Mouse (Mus musculus) cerebellum, postnatal 10 days (tissue): ENCODE measurements at regions not wholly inside any gene's neighbourhood (a gene's known extent, or its start where the extent isn't known, plus 50 kb on each side); places are given as distances from the start of the nearest gene placed in this dataset.

Experiments used
- DNase-seq, 2 experiments: peaks; one replicate each; pipeline ENCODE4 v3.0.0; 2021; ENCODE audit warnings: mixed read lengths in 2 of 2

DNA sequence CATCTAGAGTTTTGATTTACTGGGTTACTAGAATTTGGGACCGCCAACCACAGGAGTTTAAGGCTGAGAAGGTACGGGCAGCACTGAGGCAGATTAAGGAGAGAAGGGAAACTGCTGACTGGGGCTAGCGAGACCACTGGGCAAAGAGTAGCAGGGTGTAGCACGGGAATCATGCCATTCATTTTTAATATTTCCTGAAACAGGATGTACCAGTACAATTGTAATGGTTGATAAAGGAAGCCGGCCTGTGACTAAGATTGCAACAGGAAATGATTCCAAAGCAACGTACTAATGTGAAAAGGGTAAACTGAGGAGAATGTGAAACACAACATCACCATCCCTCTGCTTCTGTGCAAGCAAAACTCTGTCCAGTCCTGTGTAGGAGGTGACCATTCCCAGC, 118.3 kb upstream of the Ift57 start:
- DNase-seq = no peak

DNA sequence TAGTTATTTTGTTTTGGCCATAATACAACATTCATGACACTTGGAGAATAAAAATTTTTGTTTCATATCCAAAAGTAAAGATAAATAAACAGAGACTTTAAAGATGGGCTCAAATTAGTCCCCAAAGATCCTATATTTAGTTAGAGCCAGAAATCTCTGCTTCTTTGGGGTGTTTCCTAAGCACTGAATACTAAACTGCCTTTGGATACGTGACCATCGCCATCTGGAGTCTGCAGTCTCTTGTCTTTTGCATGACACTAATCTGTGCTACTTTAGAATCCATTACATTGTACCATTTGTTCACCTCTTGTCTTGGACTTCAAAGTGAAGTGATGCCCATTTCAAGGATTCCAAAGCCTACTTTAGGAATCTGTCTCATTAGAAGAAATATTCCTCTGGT, 92.5 kb upstream of the Ift57 start:
- DNase-seq = no peak

DNA sequence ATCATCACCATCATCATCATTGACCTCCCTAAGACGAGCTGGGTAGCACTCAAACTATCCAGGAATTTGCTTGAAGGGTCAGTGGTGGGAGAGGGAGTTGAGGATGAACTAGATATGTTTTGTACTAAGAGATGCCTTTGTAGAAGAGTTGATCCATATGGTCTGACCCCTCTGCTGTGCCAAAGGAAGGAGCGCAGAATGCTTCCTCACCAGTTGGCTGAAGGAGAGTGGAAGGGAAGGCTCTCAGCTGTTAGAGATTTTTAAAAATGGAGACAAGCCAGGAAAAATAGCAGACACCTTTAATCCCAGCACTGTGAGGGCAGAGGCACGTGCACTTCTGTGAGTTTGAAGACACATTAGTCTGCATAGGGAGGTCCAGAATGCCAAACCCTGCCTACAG, 84.2 kb upstream of the Ift57 start:
- peak; percentile 26 to 34 for DNase-seq

DNA sequence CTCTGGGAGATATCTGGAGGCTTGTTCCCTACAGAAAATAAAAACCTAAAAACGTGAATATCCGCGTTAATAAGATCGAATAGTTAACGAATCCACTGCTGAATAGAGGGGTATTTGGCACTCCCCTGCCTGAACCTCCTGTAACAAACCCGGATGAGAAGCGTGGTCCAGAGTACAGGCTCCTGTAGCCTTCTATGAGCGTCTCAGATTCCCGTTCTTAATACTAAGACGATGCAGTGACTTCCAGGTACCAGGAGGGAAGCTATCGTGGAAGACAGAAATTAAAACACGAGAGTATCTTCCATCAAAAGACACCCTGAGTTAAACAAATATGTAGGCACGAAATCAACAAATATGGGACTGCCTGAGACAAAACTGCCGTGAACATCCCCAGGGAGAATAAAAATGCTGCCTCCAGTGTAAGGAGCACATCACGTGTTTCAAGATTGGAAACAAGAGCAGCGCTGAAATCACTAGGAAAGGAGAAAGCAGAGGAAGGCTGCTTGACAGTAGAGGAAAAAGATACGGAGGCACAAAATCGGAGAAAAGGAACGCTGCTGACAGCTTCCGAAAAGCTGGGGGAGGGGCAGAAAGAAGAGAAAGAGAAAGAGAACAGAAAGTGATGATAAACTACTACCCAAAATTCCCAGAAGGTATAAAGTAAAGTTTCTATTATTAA, 83.6 kb upstream of the Ift57 start:
- peak; percentile 41 to 61 for DNase-seq

DNA sequence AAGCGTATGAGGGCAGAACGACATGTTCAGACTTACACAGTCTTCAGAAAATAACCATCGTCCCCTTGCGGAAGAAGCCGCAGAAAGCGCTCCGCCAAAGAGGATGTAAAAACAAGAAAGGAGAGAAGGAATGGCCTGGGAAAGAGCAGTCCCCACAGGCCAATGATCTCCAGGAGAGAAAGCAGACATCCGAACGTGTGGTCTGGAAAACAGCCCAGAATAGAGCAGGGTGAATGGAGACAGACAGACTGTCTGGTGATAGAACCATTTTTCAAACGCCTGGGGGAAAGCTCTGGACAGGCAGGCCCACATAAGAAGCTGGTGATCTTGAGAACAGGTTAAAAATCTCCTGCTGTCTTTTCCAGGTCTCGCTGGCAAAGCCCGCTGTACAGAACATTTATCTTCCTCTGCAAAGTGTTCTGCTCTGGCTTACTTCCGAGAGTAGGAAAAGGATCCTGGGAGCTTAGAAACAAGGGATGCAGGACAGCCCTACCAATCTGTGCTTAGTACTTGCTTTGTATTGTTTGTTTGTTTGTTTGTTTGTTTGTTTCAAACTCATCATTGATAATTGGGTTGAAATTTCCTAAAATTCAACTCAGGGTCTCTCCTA, 82.7 kb upstream of the Ift57 start:
- peak; percentile 66 to 67 for DNase-seq

DNA sequence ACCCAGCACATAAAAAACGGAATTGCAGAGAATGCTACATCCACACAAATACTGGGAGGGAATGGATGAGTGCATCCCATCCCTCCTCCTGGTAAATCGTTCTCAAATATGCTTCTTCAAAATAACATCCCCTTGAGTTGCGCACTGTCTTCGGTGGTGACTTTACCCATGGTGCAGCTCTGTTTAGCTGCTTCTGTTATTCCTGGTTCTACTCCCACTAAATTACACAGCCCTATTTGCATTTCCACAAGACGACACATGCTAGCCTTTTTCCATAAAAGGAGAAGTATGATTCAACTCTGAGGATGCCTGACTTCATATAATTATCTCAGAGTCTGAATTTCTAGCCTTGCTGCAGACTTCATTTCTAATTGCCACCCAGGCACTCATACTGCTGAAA, 65.5 kb upstream of the Ift57 start:
- DNase-seq = no peak

DNA sequence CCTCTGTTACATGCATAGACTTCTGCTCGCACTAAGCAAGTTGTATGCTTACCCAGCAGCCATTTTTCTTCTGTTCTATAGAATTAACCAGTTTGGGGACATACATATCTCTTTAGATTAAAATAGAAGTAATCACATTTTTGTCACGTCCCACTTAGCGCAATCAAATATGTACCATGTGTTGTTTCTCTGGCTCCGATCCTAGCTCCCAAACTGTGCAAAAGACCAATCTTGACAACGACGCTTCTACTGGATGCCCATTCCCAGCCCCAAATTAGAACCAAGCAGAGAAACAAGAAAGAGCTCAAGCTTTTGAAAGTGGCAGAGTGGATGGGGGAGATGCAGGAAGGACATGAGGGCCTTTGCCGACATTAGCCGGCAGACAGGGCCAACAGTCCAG, 63.5 kb upstream of the Ift57 start:
- no peak for DNase-seq

DNA sequence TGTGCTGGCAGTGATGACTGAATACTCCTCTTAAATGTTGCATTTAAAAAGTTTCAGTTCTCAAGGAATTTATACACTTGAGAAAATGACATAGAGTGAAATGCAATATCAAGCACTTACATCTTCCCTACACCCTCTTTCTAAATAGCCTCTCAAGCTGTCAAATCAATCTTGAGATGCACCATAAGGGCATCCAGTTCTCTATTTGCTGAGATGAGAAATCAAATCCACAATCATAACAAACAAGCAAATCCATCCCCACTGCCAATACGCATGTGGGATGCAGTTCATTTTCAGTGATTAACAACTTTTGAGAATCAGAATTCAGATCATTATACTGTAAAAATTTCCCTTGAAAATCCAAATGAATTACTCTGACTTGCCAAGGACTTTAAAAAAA, 62.6 kb upstream of the Ift57 start:
- no peak for DNase-seq

DNA sequence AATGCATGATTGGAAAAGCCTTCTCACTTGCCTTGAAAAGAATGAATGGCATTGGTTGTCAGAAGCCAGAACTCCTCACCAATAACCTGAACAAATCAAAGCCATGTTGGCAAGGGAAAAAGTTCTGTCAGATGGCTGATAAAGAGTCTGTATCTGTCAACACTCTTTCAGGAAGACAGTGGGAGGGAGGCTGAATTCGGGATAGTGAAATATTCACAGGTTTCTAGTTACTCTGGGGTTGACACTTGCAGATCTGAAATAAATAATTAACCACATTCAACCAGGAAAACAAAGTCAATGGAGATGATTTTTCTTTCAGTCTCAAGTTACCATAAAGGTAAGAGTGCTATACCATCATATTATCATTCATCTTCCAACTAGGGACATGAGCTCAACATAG, 56.3 kb upstream of the Ift57 start:
- DNase-seq = no peak

DNA sequence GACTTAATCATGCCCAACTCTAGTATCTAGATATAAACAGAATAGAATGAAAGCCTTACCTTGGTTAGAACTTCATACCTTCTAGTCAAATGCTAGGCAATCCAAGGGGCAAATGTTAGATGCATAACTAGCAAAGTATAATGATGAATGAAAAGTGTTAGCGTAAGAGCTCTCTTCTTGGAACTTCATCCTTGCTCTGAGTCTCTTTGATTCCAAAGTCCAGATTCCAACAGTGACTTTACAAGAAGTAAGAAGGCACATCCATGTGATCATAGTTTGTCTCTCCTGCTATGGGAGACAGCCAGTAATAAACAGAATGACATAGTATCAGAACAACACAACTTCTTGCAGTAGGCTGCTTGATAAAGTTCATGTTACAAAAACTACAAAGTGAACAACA, 54.6 kb upstream of the Ift57 start:
- no peak for DNase-seq

DNA sequence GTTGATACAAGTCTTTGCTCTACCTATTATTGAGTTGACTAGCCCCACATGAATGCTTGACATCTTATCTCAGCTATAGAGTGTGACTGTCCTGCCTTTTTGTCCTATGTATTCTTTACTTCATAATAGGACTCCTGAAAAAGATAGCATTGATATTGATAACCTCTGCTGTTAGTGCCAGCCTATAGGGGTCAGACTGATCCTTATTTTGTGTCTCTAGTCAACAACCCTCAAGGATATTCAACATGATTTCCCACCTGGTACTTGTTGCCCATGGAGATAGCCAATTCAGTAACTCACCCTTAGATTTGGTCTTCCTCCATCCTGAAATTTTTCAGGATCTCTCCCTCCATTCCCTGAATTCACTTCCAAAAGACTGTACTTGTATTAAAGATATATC, 52.6 kb upstream of the Ift57 start:
- DNase-seq = no peak
